Mouse (Mus musculus): ENCODE measurements at regions not wholly inside any gene's neighbourhood (a gene's known extent, or its start where the extent isn't known, plus 50 kb on each side); places are given as distances from the start of the nearest gene placed in this dataset.
A peak's percentile ranks its signal among the peaks of the same experiment; 100 is the strongest.

DNA sequence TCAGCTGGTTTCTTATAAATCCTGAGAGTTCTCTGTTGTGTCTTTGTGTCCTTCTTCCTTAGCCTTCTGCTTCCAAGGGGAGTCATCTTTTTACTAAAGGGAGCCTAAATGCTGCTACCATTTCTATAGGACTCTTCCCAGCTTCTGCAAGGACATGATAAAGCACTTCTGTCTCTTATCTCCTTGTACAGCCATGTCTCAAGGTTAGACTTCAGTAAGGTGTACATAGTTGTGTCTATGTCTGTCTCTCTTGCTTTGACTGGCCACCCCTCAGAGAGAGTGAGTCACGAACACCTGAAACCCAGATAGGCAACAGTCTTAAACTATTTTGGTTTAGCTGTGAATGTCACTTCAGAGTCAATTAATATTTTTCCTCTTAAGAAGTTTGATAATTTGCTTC lies 353.0 kb downstream of the Btg1 start:
- Histone ChIP-seq H3K4me3 (no peak overlapping the region), H3K27ac (replicated peaks) (no peak overlapping the region), H3K36me3 (replicated peaks) (no peaks in the 10 kb centered on the region), H3K9me3 (no peaks in the 10 kb centered on the region), H3K27me3 (replicated peaks; ENCODE audit: low read depth, poor library complexity, severe bottlenecking) (no peaks in the 10 kb centered on the region), H3K4me1 (no peaks in the 10 kb centered on the region)
- WGBS: 88% methylated on average over 1 of the region's 1 CpGs
- DNase-seq (ENCODE audit: low spot score): no peak

GRCm38 (mm10) chr10:96970737-96971136 lies 353.9 kb downstream of the Btg1 start:
- no peak overlapping the region for H3K4me3 ChIP-seq
- no peaks in the 10 kb centered on the region for H3K4me1 ChIP-seq
- no peak for DNase-seq (ENCODE audit: low spot score)
- H3K27me3 ChIP-seq (replicated peaks; ENCODE audit: low read depth, poor library complexity, severe bottlenecking): no peaks in the 10 kb centered on the region
- H3K9me3 ChIP-seq: no peaks in the 10 kb centered on the region
- H3K27ac ChIP-seq (replicated peaks): no peak overlapping the region
- H3K36me3 ChIP-seq (replicated peaks): no peaks in the 10 kb centered on the region
- WGBS: 87% methylated on average over 4 of the region's 4 CpGs

DNA sequence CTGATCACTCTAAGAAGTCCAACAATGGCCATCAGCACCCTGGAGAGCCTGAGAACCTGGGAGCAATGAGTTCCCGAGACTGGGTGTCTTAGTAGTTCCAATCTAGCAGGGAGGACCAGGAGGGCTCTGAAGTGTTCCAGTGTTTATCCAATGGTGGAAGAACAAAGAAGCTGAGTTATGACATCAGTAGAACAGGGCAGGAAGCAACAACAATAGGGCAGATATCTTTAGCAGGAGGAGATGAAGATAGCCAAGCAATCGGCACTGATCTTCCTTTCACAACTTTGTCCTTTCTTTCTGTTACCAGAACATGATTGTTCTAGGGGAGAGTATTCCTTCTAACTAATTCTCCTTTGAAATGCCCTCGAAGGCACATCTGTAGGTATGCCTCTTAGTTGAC lies 355.0 kb downstream of the Btg1 start:
- no peak for DNase-seq (ENCODE audit: low spot score)
- Histone ChIP-seq H3K36me3 (replicated peaks) (no peaks in the 10 kb centered on the region), H3K27me3 (replicated peaks; ENCODE audit: low read depth, poor library complexity, severe bottlenecking) (no peaks in the 10 kb centered on the region), H3K27ac (replicated peaks) (no peak overlapping the region), H3K9me3 (no peaks in the 10 kb centered on the region), H3K4me3 (no peak overlapping the region), H3K4me1 (no peaks in the 10 kb centered on the region)
- WGBS: 81% methylated on average over 3 of the region's 3 CpGs

GRCm38 (mm10) chr10:96974326-96974977 lies 357.6 kb downstream of the Btg1 start:
- H3K9me3 ChIP-seq: no peaks in the 10 kb centered on the region
- 81% methylated on average over 2 of the region's 2 CpGs for WGBS
- no peak overlapping the region for H3K4me3 ChIP-seq
- H3K27me3 ChIP-seq (replicated peaks; ENCODE audit: low read depth, poor library complexity, severe bottlenecking): no peaks in the 10 kb centered on the region
- no peaks in the 10 kb centered on the region for H3K36me3 ChIP-seq (replicated peaks)
- no peaks in the 10 kb centered on the region for H3K4me1 ChIP-seq
- no peak overlapping the region for H3K27ac ChIP-seq (replicated peaks)
- no peak for DNase-seq (ENCODE audit: low spot score)

GRCm38 (mm10) chr10:96976691-96977090 lies 359.9 kb downstream of the Btg1 start:
- H3K9me3 ChIP-seq: no peaks in the 10 kb centered on the region
- H3K4me3 ChIP-seq: no peak overlapping the region
- H3K27me3 ChIP-seq (replicated peaks; ENCODE audit: low read depth, poor library complexity, severe bottlenecking): no peaks in the 10 kb centered on the region
- DNase-seq (ENCODE audit: low spot score): no peak
- no peak overlapping the region for H3K27ac ChIP-seq (replicated peaks)
- no peaks in the 10 kb centered on the region for H3K36me3 ChIP-seq (replicated peaks)
- H3K4me1 ChIP-seq: peaks cover 8% of the 10 kb centered on the region

- Histone ChIP-seq H3K4me3 (no peak overlapping the region), H3K9me3 (no peaks in the 10 kb centered on the region), H3K27ac (replicated peaks) (no peak overlapping the region), H3K4me1 (peaks cover 8% of the 10 kb centered on the region), H3K27me3 (replicated peaks; ENCODE audit: low read depth, poor library complexity, severe bottlenecking) (no peaks in the 10 kb centered on the region), H3K36me3 (replicated peaks) (no peaks in the 10 kb centered on the region)
- WGBS: 62% methylated on average over 3 of the region's 3 CpGs
- no peak for DNase-seq (ENCODE audit: low spot score)
Measured at GRCm38 (mm10) chr10:96980494-96980831, 363.7 kb downstream of the Btg1 start.

GRCm38 (mm10) chr10:96980832-96981515 lies 364.2 kb downstream of the Btg1 start:
- DNase-seq (ENCODE audit: low spot score): no peak
- no peaks in the 10 kb centered on the region for H3K9me3 ChIP-seq
- peak overlapping the region; percentile 48; the same call in 1 of the 2 replicates for H3K27ac ChIP-seq (replicated peaks)
- H3K36me3 ChIP-seq (replicated peaks): no peaks in the 10 kb centered on the region
- no peak overlapping the region for H3K4me3 ChIP-seq
- 59% methylated on average over 9 of the region's 9 CpGs for WGBS
- no peaks in the 10 kb centered on the region for H3K27me3 ChIP-seq (replicated peaks; ENCODE audit: low read depth, poor library complexity, severe bottlenecking)
- peaks cover 8% of the 10 kb centered on the region for H3K4me1 ChIP-seq

GRCm38 (mm10) chr10:96981516-96981869 lies 364.7 kb downstream of the Btg1 start:
- peaks cover 8% of the 10 kb centered on the region for H3K4me1 ChIP-seq
- WGBS: 79% methylated on average over 2 of the region's 2 CpGs
- H3K9me3 ChIP-seq: no peaks in the 10 kb centered on the region
- no peak overlapping the region for H3K4me3 ChIP-seq
- H3K27ac ChIP-seq (replicated peaks): no peak overlapping the region
- no peaks in the 10 kb centered on the region for H3K36me3 ChIP-seq (replicated peaks)
- DNase-seq (ENCODE audit: low spot score): no peak
- H3K27me3 ChIP-seq (replicated peaks; ENCODE audit: low read depth, poor library complexity, severe bottlenecking): no peaks in the 10 kb centered on the region

- H3K4me1 ChIP-seq: no peaks in the 10 kb centered on the region
- H3K36me3 ChIP-seq (replicated peaks): no peaks in the 10 kb centered on the region
- no peak for DNase-seq (ENCODE audit: low spot score)
- no peaks in the 10 kb centered on the region for H3K9me3 ChIP-seq
- no peaks in the 10 kb centered on the region for H3K27me3 ChIP-seq (replicated peaks; ENCODE audit: low read depth, poor library complexity, severe bottlenecking)
- H3K27ac ChIP-seq (replicated peaks): no peak overlapping the region
- no peak overlapping the region for H3K4me3 ChIP-seq
Measured at GRCm38 (mm10) chr10:97000871-97001270, 384.1 kb downstream of the Btg1 start.

DNA sequence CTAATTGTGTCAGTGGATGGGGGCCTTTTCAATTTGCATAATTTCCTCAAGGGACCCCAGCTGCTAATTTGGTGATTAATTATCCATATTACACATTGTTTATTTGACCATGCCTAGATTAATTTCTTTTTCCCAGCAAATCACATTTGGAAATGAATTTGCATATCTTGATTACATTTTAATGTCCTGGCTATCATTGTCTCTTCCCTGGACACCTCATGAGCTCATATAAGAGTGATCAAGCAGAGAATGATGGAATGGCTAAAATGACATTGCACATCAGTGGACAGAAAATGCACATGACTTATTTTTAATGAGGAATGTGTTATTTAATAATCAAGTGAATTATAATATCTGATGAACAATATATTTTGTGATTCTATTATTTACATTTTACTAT lies 392.1 kb downstream of the Btg1 start:
- H3K27me3 ChIP-seq (replicated peaks; ENCODE audit: low read depth, poor library complexity, severe bottlenecking): no peaks in the 10 kb centered on the region
- H3K36me3 ChIP-seq (replicated peaks): no peaks in the 10 kb centered on the region
- no peaks in the 10 kb centered on the region for H3K4me1 ChIP-seq
- no peak overlapping the region for H3K4me3 ChIP-seq
- H3K27ac ChIP-seq (replicated peaks): no peak overlapping the region
- no peaks in the 10 kb centered on the region for H3K9me3 ChIP-seq
- no peak for DNase-seq (ENCODE audit: low spot score)

DNA sequence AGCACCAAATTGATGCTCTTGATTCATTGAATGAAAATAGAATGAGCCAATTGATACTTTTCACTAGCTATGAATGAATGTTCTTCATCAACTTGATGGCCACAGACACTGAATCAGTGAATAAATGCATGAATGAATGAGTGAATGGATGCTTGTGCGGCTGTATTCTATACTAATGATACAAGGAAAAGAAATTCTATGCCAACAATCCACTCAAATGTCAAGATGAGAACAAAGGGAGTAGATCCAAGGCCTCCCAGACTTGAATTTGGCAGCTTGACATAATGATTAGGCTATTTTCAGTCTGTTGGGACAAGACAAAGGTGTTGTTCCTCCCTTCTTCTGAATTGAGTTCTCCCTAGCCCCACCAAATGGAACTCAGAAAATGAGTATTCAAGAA lies 393.1 kb downstream of the Btg1 start:
- no peak overlapping the region for H3K4me3 ChIP-seq
- no peaks in the 10 kb centered on the region for H3K4me1 ChIP-seq
- no peaks in the 10 kb centered on the region for H3K9me3 ChIP-seq
- DNase-seq (ENCODE audit: low spot score): no peak
- no peaks in the 10 kb centered on the region for H3K27me3 ChIP-seq (replicated peaks; ENCODE audit: low read depth, poor library complexity, severe bottlenecking)
- H3K36me3 ChIP-seq (replicated peaks): no peaks in the 10 kb centered on the region
- H3K27ac ChIP-seq (replicated peaks): no peak overlapping the region
- 83% methylated on average over 1 of the region's 1 CpGs for WGBS

GRCm38 (mm10) chr10:97018641-97019040 lies 401.8 kb downstream of the Btg1 start:
- Histone ChIP-seq H3K27me3 (replicated peaks; ENCODE audit: low read depth, poor library complexity, severe bottlenecking) (no peaks in the 10 kb centered on the region), H3K4me1 (no peaks in the 10 kb centered on the region), H3K9me3 (no peaks in the 10 kb centered on the region), H3K36me3 (replicated peaks) (no peaks in the 10 kb centered on the region), H3K4me3 (no peak overlapping the region), H3K27ac (replicated peaks) (no peak overlapping the region)
- 84% methylated on average over 3 of the region's 3 CpGs for WGBS
- no peak for DNase-seq (ENCODE audit: low spot score)

DNA sequence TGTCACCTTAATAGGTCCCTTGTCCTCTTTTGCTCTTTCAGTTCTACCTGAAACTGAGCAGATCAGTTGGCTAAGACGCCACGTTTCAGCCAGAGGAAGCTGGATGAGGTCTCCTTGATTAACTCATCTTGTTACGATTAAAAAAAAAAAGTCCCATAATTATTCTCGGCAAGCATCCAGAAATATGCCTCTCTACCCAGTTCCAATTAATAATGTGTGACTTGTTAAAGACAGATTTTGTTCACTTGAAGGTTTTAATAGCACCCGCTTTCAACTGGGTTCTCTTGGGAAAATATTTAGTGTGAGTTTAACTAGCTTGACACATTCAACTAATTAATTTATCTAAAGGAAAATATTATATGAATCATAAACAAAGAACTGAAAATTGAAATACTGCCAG lies 412.0 kb downstream of the Btg1 start:
- Histone ChIP-seq H3K4me3 (no peak overlapping the region), H3K4me1 (no peaks in the 10 kb centered on the region), H3K9me3 (no peaks in the 10 kb centered on the region), H3K36me3 (replicated peaks) (no peaks in the 10 kb centered on the region), H3K27me3 (replicated peaks; ENCODE audit: low read depth, poor library complexity, severe bottlenecking) (no peaks in the 10 kb centered on the region), H3K27ac (replicated peaks) (no peak overlapping the region)
- WGBS: 88% methylated on average over 5 of the region's 5 CpGs
- DNase-seq (ENCODE audit: low spot score): no peak
